Mouse (Mus musculus): Measurements from ENCODE around the gene Met. TPM values are rescaled to one million over a fixed set of nuclear protein-coding genes. Genes with fewer than 3 reads are reported as not detected.

Gene Met
- total RNA-seq, 2 experiments from 2014 or later = 29.9 to 30.6 TPM

GRCm38 (mm10) chr6:17595712-17596462 is 132.3 kb downstream of the Met start:
- peak; percentile 85 for ATAC-seq (replicated peaks; ENCODE audit: poor library complexity, severe bottlenecking)

GRCm38 (mm10) chr6:17599373-17599772 is 135.8 kb downstream of the Met start:
- peak; percentile 77 for ATAC-seq (replicated peaks; ENCODE audit: poor library complexity, severe bottlenecking)

- no peak for ATAC-seq (replicated peaks; ENCODE audit: poor library complexity, severe bottlenecking)
Observed at GRCm38 (mm10) chr6:17601526-17601925, 137.9 kb downstream of the Met start.

GRCm38 (mm10) chr6:17606915-17607314 is 143.3 kb downstream of the Met start:
- peak; percentile 72 for ATAC-seq (replicated peaks; ENCODE audit: poor library complexity, severe bottlenecking)

GRCm38 (mm10) chr6:17611352-17612010 is 147.9 kb downstream of the Met start:
- peak; percentile 89 for ATAC-seq (replicated peaks; ENCODE audit: poor library complexity, severe bottlenecking)

- ATAC-seq (replicated peaks; ENCODE audit: poor library complexity, severe bottlenecking) = no peak
Observed at GRCm38 (mm10) chr6:17612652-17613051, 149.1 kb downstream of the Met start.

- no peak for ATAC-seq (replicated peaks; ENCODE audit: poor library complexity, severe bottlenecking)
Observed at GRCm38 (mm10) chr6:17620823-17621222, 157.2 kb downstream of the Met start.

- no peak for ATAC-seq (replicated peaks; ENCODE audit: poor library complexity, severe bottlenecking)
Observed at GRCm38 (mm10) chr6:17621436-17621835, 157.8 kb downstream of the Met start.

Other genes with a start within 250 kb of the Met start
- 1.1 and 1.5 TPM in 2 replicates for gene Cav2, start 182.6 kb upstream of the Met start, total RNA-seq (2014; fragmentation: Nextera tagmentation)
- gene Cav2, start 182.6 kb upstream of the Met start, total RNA-seq (2017) = 0.57 and 0.82 TPM in 2 replicates
- not detected in 2 replicates for gene Cav1, start 157.5 kb upstream of the Met start, total RNA-seq (2014; fragmentation: Nextera tagmentation)
- gene Cav1, start 157.5 kb upstream of the Met start, total RNA-seq (2017) = not detected in 2 replicates
- gene Capza2, start 172.4 kb downstream of the Met start, total RNA-seq (2014; fragmentation: Nextera tagmentation) = 193 and 213 TPM in 2 replicates
- 372 and 413 TPM in 2 replicates for gene Capza2, start 172.4 kb downstream of the Met start, total RNA-seq (2017)
- 30.0 and 31.2 TPM in 2 replicates for gene St7, start 229.1 kb downstream of the Met start, total RNA-seq (2014; fragmentation: Nextera tagmentation)
- gene St7, start 229.1 kb downstream of the Met start, total RNA-seq (2017) = 42.6 and 45.5 TPM in 2 replicates